Mouse (Mus musculus) erythroid progenitor cell, adult 5-6 weeks (primary cell): ENCODE results near the gene Gm10134. TPM values are rescaled to one million over a fixed set of nuclear protein-coding genes. Genes with fewer than 3 reads are reported as not detected.

Experiments
- ATAC-seq: replicated peaks from 2 replicates; pipeline ENCODE4 v1.8.0; 2016; ENCODE audit warnings: moderate number of reproducible peaks, mild to moderate bottlenecking, moderate TSS enrichment, inconsistent platforms; ENCODE audit not compliant: poor library complexity, low FRiP score, severe bottlenecking
- total RNA-seq, 2 experiments: library from RNA; stranded (forward) in 1 of 2; stranded (reverse) in 1 of 2; fragments of 150-400 nt in 1 of 2; fragments of 186-747, 209-891 nt in 1 of 2; gene quantifications; 2 replicates each; pipeline versions ENCODE4 v1.2.3 to v1.2.4; 2015 to 2017; ENCODE audit warnings: low replicate concordance in 2 of 2

Gm10134 gene
- total RNA-seq, 2 experiments from 2014 or later, result not detected

- ATAC-seq, result no peak
Measured at GRCm38 (mm10) chr2:28527436-28528353, 21.8 kb downstream of the Gm10134 start.

DNA sequence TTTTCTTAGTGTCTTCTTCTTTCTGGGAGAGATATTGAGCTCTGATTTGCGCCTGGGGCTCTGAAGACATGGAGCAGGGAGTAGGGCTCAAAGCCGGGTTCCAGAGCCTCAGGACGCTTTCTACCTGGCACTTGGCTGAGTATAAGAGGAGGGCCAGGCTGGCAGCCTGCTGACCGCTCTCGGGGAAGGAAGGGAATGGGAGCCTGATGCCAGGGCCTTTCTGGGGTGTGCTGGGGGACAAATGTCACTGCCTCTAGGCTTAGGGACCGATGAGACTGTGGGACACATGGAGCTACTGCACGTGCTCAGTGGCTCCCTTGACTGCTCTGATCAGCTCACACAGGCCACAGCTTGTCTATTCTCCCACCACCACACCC, 22.4 kb downstream of the Gm10134 start:
- no peak for ATAC-seq

DNA sequence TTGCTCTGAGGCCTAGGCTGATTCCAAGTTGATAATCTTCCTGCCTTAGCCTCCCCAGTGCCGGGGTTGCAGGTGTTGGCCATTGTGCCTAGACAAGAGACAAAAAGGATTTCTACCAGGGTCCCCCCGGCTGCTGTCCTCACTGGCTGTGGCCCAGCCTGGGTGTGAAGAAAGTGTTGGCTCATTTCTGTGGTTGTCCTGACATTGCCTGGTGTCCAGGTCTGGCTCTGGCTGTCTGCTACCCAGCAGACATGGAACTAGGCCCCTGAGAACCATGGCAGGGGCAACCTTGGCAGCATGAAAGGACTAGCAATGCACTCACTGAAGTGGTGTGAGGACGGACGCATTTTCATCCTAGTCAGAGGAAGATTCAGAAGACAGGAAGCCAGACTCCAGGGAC, 24.0 kb downstream of the Gm10134 start:
- ATAC-seq, result no peak

- ATAC-seq, result no peak
Measured at GRCm38 (mm10) chr2:28530311-28530710, 24.4 kb downstream of the Gm10134 start.

- ATAC-seq, result 0 out of 2 replicates have a peak, but pooled peaks have one; percentile 24
Measured at GRCm38 (mm10) chr2:28532938-28533771, 27.3 kb downstream of the Gm10134 start.

DNA sequence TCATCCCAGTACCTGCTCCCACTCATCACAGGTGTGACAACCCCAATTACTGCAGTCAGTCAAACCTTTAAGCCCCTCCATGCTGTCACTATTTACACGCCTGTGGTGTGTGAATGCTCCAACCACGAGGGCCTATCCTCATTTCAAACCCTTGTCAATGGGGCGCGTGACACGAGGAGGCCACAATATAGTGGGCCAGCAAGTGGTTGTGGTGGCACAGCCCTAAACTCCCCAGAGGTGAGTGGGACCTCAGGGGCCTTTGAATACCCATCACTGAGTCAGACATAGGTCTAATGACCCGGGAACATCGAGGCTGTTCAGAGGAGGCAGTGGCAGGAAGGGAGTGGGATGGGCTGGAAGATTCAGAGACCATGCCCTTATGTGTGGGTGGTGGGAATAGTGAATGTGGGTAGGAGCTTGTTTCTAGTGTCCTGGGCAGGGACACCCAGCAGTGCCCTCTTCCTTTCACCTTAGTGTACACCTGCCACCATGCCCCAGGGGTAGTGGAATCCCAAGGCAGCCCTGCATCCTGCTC, 28.1 kb downstream of the Gm10134 start:
- no peak for ATAC-seq

DNA sequence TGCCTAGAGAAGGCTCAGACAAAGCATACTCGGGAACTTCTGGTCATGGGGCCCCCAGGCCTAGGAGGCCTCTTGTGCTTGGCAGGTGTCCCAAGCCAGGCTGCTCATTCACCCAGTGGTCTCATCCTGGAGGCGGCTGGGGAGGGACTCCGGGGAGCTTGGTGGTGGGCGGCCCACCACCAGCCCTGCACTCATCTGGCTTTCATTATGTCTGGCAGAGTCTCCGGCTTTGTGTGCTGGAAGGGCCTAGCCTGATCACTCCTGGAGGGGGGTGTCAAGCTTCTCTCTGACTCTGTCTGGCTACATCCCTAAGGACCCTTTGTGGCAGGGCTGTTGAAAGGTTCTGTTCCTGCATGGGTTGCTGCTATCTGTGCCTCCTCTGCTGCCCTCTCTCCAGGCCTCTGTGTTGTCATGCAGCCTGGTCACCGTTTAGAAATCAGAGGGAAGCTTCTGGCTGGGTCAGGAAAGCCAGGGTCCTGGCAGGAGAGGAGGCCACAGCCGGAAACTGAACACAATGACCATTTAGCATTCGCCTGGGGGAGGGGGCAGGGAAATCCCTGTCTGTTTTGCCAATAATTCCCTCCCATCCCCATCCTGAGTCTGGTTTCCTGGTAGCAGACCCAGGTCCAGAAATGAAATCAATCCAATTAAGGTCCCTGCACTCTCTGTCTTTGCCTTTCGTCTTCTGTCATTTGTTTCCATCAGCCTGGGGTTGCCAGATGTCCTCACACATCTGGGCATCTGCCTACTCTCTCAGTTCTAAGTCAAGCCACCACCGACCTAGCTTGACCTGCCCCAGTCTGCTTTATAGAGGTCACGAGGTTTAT, 28.8 kb downstream of the Gm10134 start:
- no peak for ATAC-seq

DNA sequence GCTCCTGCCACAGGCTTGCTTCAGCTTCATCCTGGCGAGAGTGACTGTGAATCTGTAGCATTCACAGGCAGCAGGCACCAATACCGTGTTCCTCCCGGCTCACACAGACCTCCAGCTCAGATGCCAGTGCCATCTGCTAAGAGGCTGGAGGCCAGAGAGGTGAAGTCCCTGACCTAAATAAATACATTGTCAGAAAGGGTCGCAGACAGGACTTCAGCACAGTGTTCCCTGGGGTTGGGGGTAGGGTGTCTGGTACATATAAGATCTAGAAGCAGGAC, 29.3 kb downstream of the Gm10134 start:
- no peak for ATAC-seq

GRCm38 (mm10) chr2:28535650-28536049, 29.8 kb downstream of the Gm10134 start:
- ATAC-seq, result no peak

- no peak for ATAC-seq
Measured at GRCm38 (mm10) chr2:28536166-28536565, 30.3 kb downstream of the Gm10134 start.

GRCm38 (mm10) chr2:28536766-28537633, 31.1 kb downstream of the Gm10134 start:
- ATAC-seq, result no peak

DNA sequence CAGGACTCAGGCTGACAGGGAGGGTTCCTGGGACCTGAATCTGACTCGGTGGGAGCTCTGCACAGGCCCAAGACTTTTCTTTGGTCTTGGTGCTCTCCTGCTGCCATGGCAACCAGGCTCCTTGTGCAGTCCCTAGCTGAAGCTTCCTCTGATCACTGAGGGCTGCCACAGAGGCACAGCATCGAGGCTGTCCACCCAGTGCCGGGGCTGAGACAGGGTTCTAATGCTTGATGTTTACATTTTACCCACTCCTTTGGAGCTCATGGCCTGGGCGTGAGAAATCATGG, 31.7 kb downstream of the Gm10134 start:
- ATAC-seq, result no peak

DNA sequence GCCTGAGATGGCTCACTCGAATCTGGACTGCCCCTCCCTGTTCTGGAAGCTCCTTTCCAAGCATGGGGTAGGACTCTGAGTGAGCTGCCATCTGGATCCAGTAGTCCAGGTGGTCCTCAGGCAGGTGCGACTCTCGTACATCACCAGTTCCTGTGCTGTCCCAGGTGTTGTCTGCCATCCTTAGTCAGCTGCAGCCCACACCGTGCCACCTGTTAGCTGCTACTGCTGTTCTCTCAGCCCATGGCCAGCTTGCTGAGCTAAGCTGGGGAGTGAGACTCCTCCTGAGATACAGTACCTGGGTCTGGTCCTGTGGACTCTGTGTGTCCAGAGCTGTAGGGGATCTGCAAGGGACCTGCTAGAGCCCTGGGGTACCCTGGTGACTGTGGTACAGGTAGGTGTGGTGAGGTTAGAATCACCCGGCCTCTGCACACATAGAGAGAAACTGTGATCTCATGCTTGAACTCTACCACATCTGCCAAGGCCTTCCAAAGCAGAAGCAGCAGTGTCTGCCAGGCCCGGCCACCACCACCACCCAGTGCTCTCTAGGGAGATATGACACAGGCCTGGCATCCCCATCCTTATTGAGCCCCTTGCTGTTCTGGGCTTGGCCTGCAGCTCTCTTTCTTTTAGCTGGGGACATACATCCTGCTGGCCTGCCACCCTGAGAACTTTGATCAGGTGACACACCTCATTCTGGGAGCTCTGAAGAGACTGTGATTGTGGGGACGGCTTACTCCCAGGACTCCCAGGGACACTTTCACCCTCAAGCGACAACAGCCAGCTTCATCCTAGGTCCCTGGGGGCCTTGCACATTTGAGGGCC, 32.3 kb downstream of the Gm10134 start:
- no peak for ATAC-seq

DNA sequence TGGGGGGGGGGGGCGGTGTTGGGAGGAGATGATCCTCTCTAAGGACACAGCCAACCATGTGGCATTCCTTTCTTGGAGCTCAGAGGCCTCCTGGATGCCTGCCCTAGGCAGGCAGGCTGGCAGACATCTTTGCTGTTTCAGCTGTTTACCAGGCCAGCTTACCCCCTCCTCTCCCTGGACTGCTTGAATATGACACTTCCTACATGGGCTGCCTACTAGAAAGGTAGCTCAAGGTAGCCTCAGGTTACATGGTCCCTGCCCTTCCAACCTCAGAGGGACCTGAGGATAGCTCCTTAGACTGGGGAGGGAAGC, 32.9 kb downstream of the Gm10134 start:
- no peak for ATAC-seq

- no peak for ATAC-seq
Measured at GRCm38 (mm10) chr2:28539206-28539605, 33.3 kb downstream of the Gm10134 start.

DNA sequence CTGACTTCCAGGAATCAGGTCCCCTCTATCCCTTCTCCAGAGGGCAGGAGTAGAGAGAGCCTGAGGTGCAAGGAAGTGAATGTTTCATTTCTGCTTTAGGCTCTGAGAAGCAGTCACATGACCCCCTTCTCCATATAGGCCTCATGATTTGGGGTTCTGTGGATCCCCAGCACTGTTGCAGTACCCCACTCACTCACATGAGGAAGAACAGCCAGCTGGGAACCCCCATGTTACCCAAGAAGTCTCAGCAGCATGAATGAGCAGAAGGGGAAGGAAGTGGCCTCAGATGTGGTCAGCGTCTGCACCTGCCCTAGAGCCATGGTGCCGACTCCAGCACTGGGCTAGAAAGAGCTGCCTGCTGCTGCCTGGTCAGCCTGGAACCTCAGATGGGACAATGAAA, 34.1 kb downstream of the Gm10134 start:
- ATAC-seq, result no peak

DNA sequence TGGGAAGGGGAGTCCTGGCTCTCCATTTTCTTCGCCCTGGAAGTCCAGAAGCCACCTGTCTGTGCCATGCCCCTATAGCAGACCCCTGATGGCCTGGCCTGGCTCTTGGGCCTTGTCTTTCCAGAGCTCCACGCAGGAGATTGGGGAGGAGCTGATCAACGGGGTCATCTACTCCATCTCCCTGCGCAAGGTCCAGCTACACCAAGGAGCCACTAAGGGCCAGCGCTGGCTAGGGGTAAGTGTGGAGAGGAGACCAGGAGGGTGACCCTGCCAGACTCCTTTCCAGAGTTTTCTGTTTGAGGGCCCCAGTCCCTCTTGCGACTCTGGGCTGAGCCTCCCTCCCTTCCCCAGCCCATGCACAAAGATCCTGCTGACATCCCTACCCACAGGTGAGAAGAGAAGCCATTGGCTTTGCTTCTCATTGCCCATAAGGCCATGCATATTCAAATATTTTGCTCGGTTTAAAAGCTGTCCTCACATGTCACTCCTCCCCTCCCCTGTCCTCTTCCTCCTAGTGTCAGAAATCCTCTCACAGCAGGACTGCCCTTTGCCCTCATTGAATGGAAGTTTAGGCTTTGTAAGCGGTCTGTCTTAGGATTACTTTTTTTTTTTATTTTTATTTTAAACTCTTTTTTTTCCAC, 34.8 kb downstream of the Gm10134 start:
- no peak for ATAC-seq

DNA sequence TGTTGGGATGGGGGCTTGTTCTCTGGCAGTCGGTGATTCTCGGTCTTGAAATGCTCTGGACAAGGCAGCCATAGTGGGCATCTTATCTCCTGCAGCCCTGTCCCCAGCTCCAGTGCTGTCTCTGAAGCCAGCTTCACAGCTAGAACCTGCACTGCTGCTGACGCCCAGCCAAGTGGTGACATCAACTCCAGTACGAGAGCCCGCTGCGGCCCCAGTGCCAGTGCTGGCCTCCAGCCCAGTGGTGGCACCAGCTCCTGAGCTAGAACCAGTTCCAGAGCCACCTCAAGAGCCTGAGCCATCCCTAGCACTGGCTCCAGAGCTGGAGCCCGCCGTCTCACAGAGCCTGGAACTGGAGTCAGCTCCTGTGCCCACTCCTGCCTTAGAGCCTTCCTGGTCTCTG, 38.0 kb downstream of the Gm10134 start:
- ATAC-seq, result no peak
